Mouse (Mus musculus): Measurements from ENCODE around the gene Nfe2l3. TPM values are rescaled to one million over a fixed set of nuclear protein-coding genes. Genes with fewer than 3 reads are reported as not detected.

The Nfe2l3 gene
- total and polyA plus RNA-seq, 2 experiments from 2014 or later, result 5.3 to 11.5 TPM

GRCm38 (mm10) chr6:51452927-51453503, 20.5 kb downstream of the Nfe2l3 start:
- 65% methylated on average over 7 of the region's 7 CpGs for WGBS
- Histone ChIP-seq H3K27ac (no peak overlapping the region), H3K36me3 (ENCODE audit: insufficient read depth, low read length) (no peaks in the 10 kb centered on the region), H3K9ac (replicated peaks; ENCODE audit: low read length) (no peak overlapping the region), H3K4me2 (ENCODE audit: low read depth, low read length) (no peak overlapping the region), H3K27me3 (ENCODE audit: insufficient read depth, low read length) (no peaks in the 10 kb centered on the region), H3K4me1 (ENCODE audit: insufficient read depth, low read length) (no peaks in the 10 kb centered on the region), H3K9me3 (ENCODE audit: low read length) (no peaks in the 10 kb centered on the region), H3K4me3 (ENCODE audit: low read length) (no peak overlapping the region)
- no peak for TF ChIP-seq CTCF (IDR thresholded peaks at IDR 0.05; ENCODE audit: low read depth)
- ATAC-seq, result no peak
- DNase-seq (ENCODE audit: low spot score), result no peak

GRCm38 (mm10) chr6:51454949-51455348, 22.5 kb downstream of the Nfe2l3 start:
- no peak overlapping the region for H3K4me2 ChIP-seq (ENCODE audit: low read depth, low read length)
- H3K4me3 ChIP-seq (ENCODE audit: low read length), result no peak overlapping the region
- DNase-seq (ENCODE audit: low spot score) (no peak), ATAC-seq (no peak)
- H3K9me3 ChIP-seq (ENCODE audit: low read length), result no peaks in the 10 kb centered on the region
- 72% methylated on average over 3 of the region's 3 CpGs for WGBS
- no peak overlapping the region for H3K27ac ChIP-seq
- H3K36me3 ChIP-seq (ENCODE audit: insufficient read depth, low read length), result peaks cover under 1% of the 10 kb centered on the region; the same call in 1 of the 2 replicates
- H3K9ac ChIP-seq (replicated peaks; ENCODE audit: low read length), result no peak overlapping the region
- no peaks in the 10 kb centered on the region for H3K27me3 ChIP-seq (ENCODE audit: insufficient read depth, low read length)
- H3K4me1 ChIP-seq (ENCODE audit: insufficient read depth, low read length), result no peaks in the 10 kb centered on the region
- TF ChIP-seq CTCF (IDR thresholded peaks at IDR 0.05; ENCODE audit: low read depth), result no peak

GRCm38 (mm10) chr6:51456198-51456597, 23.7 kb downstream of the Nfe2l3 start:
- 87% methylated on average over 1 of the region's 1 CpGs for WGBS
- peaks cover 9% of the 10 kb centered on the region for H3K36me3 ChIP-seq (ENCODE audit: insufficient read depth, low read length)
- H3K4me3 ChIP-seq (ENCODE audit: low read length), result no peak overlapping the region
- H3K9me3 ChIP-seq (ENCODE audit: low read length), result no peaks in the 10 kb centered on the region
- H3K4me1 ChIP-seq (ENCODE audit: insufficient read depth, low read length), result no peaks in the 10 kb centered on the region
- H3K27me3 ChIP-seq (ENCODE audit: insufficient read depth, low read length), result no peaks in the 10 kb centered on the region
- no peak overlapping the region for H3K4me2 ChIP-seq (ENCODE audit: low read depth, low read length)
- H3K9ac ChIP-seq (replicated peaks; ENCODE audit: low read length), result no peak overlapping the region
- no peak for DNase-seq (ENCODE audit: low spot score)
- TF ChIP-seq CTCF (IDR thresholded peaks at IDR 0.05; ENCODE audit: low read depth), result no peak
- no peak for ATAC-seq
- no peak overlapping the region for H3K27ac ChIP-seq

- H3K9me3 ChIP-seq (ENCODE audit: low read length), result no peaks in the 10 kb centered on the region
- H3K27me3 ChIP-seq (ENCODE audit: insufficient read depth, low read length), result no peaks in the 10 kb centered on the region
- peaks cover 16% of the 10 kb centered on the region for H3K36me3 ChIP-seq (ENCODE audit: insufficient read depth, low read length)
- H3K4me1 ChIP-seq (ENCODE audit: insufficient read depth, low read length), result no peaks in the 10 kb centered on the region
- H3K4me2 ChIP-seq (ENCODE audit: low read depth, low read length), result no peak overlapping the region
- DNase-seq (ENCODE audit: low spot score) (no peak), ATAC-seq (no peak)
- WGBS, result 78% methylated on average over 3 of the region's 3 CpGs
- H3K27ac ChIP-seq, result no peak overlapping the region
- no peak for TF ChIP-seq CTCF (IDR thresholded peaks at IDR 0.05; ENCODE audit: low read depth)
- no peak overlapping the region for H3K9ac ChIP-seq (replicated peaks; ENCODE audit: low read length)
- no peak overlapping the region for H3K4me3 ChIP-seq (ENCODE audit: low read length)
These were observed 24.8 kb downstream of the Nfe2l3 start for GRCm38 (mm10) chr6:51457283-51457682.

GRCm38 (mm10) chr6:51457770-51458387, 25.4 kb downstream of the Nfe2l3 start:
- no peak overlapping the region for H3K27ac ChIP-seq
- no peaks in the 10 kb centered on the region for H3K27me3 ChIP-seq (ENCODE audit: insufficient read depth, low read length)
- WGBS, result 89% methylated on average over 8 of the region's 8 CpGs
- H3K9ac ChIP-seq (replicated peaks; ENCODE audit: low read length), result no peak overlapping the region
- no peak for TF ChIP-seq CTCF (IDR thresholded peaks at IDR 0.05; ENCODE audit: low read depth)
- ATAC-seq (no peak), DNase-seq (ENCODE audit: low spot score) (no peak)
- H3K4me1 ChIP-seq (ENCODE audit: insufficient read depth, low read length), result no peaks in the 10 kb centered on the region
- no peak overlapping the region for H3K4me2 ChIP-seq (ENCODE audit: low read depth, low read length)
- no peaks in the 10 kb centered on the region for H3K9me3 ChIP-seq (ENCODE audit: low read length)
- H3K36me3 ChIP-seq (ENCODE audit: insufficient read depth, low read length), result peaks cover 16% of the 10 kb centered on the region
- H3K4me3 ChIP-seq (ENCODE audit: low read length), result no peak overlapping the region

GRCm38 (mm10) chr6:51458925-51459312, 26.4 kb downstream of the Nfe2l3 start:
- Histone ChIP-seq H3K27ac (no peak overlapping the region), H3K36me3 (ENCODE audit: insufficient read depth, low read length) (peaks cover 24% of the 10 kb centered on the region), H3K9me3 (ENCODE audit: low read length) (no peaks in the 10 kb centered on the region), H3K27me3 (ENCODE audit: insufficient read depth, low read length) (no peaks in the 10 kb centered on the region), H3K9ac (replicated peaks; ENCODE audit: low read length) (no peak overlapping the region), H3K4me1 (ENCODE audit: insufficient read depth, low read length) (no peaks in the 10 kb centered on the region), H3K4me3 (ENCODE audit: low read length) (no peak overlapping the region), H3K4me2 (ENCODE audit: low read depth, low read length) (no peak overlapping the region)
- ATAC-seq, result peak; percentile 43
- DNase-seq (ENCODE audit: low spot score), result no peak
- 49% methylated on average over 2 of the region's 2 CpGs for WGBS
- TF ChIP-seq CTCF (IDR thresholded peaks at IDR 0.05; ENCODE audit: low read depth), result no peak

- Histone ChIP-seq H3K36me3 (ENCODE audit: insufficient read depth, low read length) (peaks cover 25% of the 10 kb centered on the region), H3K4me3 (ENCODE audit: low read length) (no peak overlapping the region), H3K4me2 (ENCODE audit: low read depth, low read length) (no peak overlapping the region), H3K27ac (no peak overlapping the region), H3K27me3 (ENCODE audit: insufficient read depth, low read length) (no peaks in the 10 kb centered on the region), H3K9me3 (ENCODE audit: low read length) (no peaks in the 10 kb centered on the region), H3K9ac (replicated peaks; ENCODE audit: low read length) (no peak overlapping the region), H3K4me1 (ENCODE audit: insufficient read depth, low read length) (no peaks in the 10 kb centered on the region)
- no peak for TF ChIP-seq CTCF (IDR thresholded peaks at IDR 0.05; ENCODE audit: low read depth)
- 35% methylated on average over 5 of the region's 5 CpGs for WGBS
- peak; percentile 66 for ATAC-seq
- no peak for DNase-seq (ENCODE audit: low spot score)
These were observed 27.0 kb downstream of the Nfe2l3 start for GRCm38 (mm10) chr6:51459313-51460020.

All from hindbrain, postnatal 0 days (tissue).